Mouse (Mus musculus): Measurements from ENCODE around the gene Fgfr2. TPM values are rescaled to one million over a fixed set of nuclear protein-coding genes. Genes with fewer than 3 reads are reported as not detected.
"Not testable (repeated sequence)": the region's sequence is repeated elsewhere in the genome, so short reads cannot be mapped to it uniquely, and the experiment has no call there.

The Fgfr2 gene
- polyA plus RNA-seq, 1 experiment from 2014 or later: 17.2 TPM

- H3K4me2 ChIP-seq: no peak overlapping the region
- no peak for ATAC-seq (replicated peaks; ENCODE audit: insufficient number of reproducible peaks, insufficient read depth, low FRiP score, low read depth)
- H3K27me3 ChIP-seq: no peaks in the 10 kb centered on the region
- no peak overlapping the region for H3K27ac ChIP-seq
- WGBS: 45% methylated on average over 5 of the region's 5 CpGs
- H3K4me1 ChIP-seq (replicated peaks): peaks cover 7% of the 10 kb centered on the region
- H3K4me3 ChIP-seq: no peak overlapping the region
- H3K36me3 ChIP-seq: no peaks in the 10 kb centered on the region
- no peak overlapping the region for H3K9ac ChIP-seq
- H3K9me3 ChIP-seq (replicated peaks): no peaks in the 10 kb centered on the region
Observed at GRCm38 (mm10) chr7:132506226-132506625, 616.9 kb downstream of the Fgfr2 start.

- not testable (repeated sequence) for H3K27ac ChIP-seq; H3K9ac ChIP-seq; H3K27me3 ChIP-seq; ATAC-seq (replicated peaks; ENCODE audit: insufficient number of reproducible peaks, insufficient read depth, low FRiP score, low read depth); H3K36me3 ChIP-seq; H3K4me1 ChIP-seq (replicated peaks); H3K4me3 ChIP-seq; H3K9me3 ChIP-seq (replicated peaks); H3K4me2 ChIP-seq
Observed at GRCm38 (mm10) chr7:132502445-132502844, 620.7 kb downstream of the Fgfr2 start.

DNA sequence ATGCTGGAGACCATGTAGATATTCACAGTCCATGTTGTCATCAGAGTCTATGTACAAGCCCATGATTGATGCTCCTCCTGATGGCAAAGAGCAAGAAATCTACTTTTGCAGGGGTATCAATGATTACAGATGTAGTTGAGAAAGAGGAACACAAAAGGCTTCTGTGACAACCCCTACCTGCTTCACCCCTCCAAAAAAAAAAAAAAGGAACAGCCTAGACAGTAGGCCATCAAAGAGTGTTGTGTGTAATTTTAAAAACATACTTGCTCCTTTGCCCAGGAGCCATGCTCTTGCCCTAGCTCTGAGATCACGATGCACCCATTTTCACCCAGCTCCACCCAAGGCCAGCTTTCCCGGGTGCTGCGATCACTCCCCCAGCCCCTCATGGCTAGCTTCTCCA is 626.0 kb downstream of the Fgfr2 start:
- no peaks in the 10 kb centered on the region for H3K9me3 ChIP-seq (replicated peaks)
- H3K27me3 ChIP-seq: 0 out of 2 replicates have a peak, but pooled peaks cover 2% of the 10 kb centered on the region
- H3K36me3 ChIP-seq: no peaks in the 10 kb centered on the region
- ATAC-seq (replicated peaks; ENCODE audit: insufficient number of reproducible peaks, insufficient read depth, low FRiP score, low read depth): no peak
- no peak overlapping the region for H3K27ac ChIP-seq
- 0 out of 2 replicates have a peak, but pooled peaks cover 2% of the 10 kb centered on the region for H3K4me1 ChIP-seq (replicated peaks)
- no peak overlapping the region for H3K9ac ChIP-seq
- no peak overlapping the region for H3K4me3 ChIP-seq
- H3K4me2 ChIP-seq: no peak overlapping the region
- WGBS: 94% methylated on average over 3 of the region's 3 CpGs

GRCm38 (mm10) chr7:132494263-132494662 is 628.9 kb downstream of the Fgfr2 start:
- Histone ChIP-seq H3K27me3 (0 out of 2 replicates have a peak, but pooled peaks cover 3% of the 10 kb centered on the region), H3K9ac (no peak overlapping the region), H3K4me3 (no peak overlapping the region), H3K27ac (no peak overlapping the region), H3K9me3 (replicated peaks) (no peaks in the 10 kb centered on the region), H3K4me1 (replicated peaks) (0 out of 2 replicates have a peak, but pooled peaks cover 2% of the 10 kb centered on the region), H3K4me2 (no peak overlapping the region), H3K36me3 (no peaks in the 10 kb centered on the region)
- ATAC-seq (replicated peaks; ENCODE audit: insufficient number of reproducible peaks, insufficient read depth, low FRiP score, low read depth): no peak
- WGBS: 40% methylated on average over 4 of the region's 4 CpGs

DNA sequence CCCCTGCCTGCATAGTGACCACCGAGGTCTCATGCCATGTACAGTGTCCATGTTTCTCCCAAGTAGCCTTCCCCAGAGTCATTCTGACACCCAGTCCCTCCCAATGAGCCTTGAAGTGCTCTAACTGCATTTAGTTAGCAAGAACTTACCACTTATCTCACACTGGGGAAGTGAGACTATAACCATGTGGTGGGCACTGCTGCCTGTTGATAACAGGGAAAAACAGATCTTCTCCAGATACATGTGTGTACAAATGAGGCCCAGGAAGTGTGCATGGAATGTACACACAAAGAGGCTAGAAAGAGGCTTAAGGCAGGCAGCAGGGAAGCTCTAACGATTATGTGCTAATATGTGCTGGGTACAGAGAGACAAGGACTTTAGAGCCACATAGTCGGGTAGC is 629.5 kb downstream of the Fgfr2 start:
- H3K27ac ChIP-seq: no peak overlapping the region
- H3K9ac ChIP-seq: no peak overlapping the region
- 0 out of 2 replicates have a peak, but pooled peaks cover 7% of the 10 kb centered on the region for H3K27me3 ChIP-seq
- H3K4me2 ChIP-seq: no peak overlapping the region
- ATAC-seq (replicated peaks; ENCODE audit: insufficient number of reproducible peaks, insufficient read depth, low FRiP score, low read depth): no peak
- H3K9me3 ChIP-seq (replicated peaks): no peaks in the 10 kb centered on the region
- H3K4me3 ChIP-seq: no peak overlapping the region
- 0 out of 2 replicates have a peak, but pooled peaks cover 2% of the 10 kb centered on the region for H3K4me1 ChIP-seq (replicated peaks)
- WGBS: 57% methylated on average over 3 of the region's 3 CpGs
- H3K36me3 ChIP-seq: no peaks in the 10 kb centered on the region

DNA sequence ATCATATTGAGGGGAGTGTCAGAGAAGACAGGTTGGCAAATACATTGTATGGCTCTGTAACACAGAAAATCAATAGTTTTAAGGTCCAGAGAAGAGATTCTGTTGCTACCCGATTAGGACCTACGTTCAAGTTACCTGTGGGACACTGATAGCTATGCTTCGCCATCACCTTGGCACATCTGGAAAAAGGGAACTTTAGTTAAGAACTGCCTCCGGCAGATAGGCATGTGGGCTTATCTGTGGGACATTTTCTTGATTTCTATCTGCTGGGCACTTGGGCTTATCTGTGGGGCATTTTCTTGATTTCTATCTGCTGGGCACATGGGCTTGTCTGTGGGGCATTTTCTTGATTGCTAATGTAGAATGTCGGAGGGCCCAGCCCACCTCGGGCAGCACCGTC is 631.2 kb downstream of the Fgfr2 start:
- Histone ChIP-seq H3K4me1 (replicated peaks) (0 out of 2 replicates have a peak, but pooled peaks cover 2% of the 10 kb centered on the region), H3K27me3 (0 out of 2 replicates have a peak, but pooled peaks cover 7% of the 10 kb centered on the region), H3K9me3 (replicated peaks) (no peaks in the 10 kb centered on the region), H3K4me3 (no peak overlapping the region), H3K36me3 (no peaks in the 10 kb centered on the region), H3K9ac (no peak overlapping the region), H3K27ac (no peak overlapping the region), H3K4me2 (no peak overlapping the region)
- 88% methylated on average over 7 of the region's 7 CpGs for WGBS
- ATAC-seq (replicated peaks; ENCODE audit: insufficient number of reproducible peaks, insufficient read depth, low FRiP score, low read depth): no peak

GRCm38 (mm10) chr7:132487361-132487760 is 635.8 kb downstream of the Fgfr2 start:
- Histone ChIP-seq H3K4me3 (no peak overlapping the region), H3K9me3 (replicated peaks) (no peaks in the 10 kb centered on the region), H3K27me3 (0 out of 2 replicates have a peak, but pooled peaks cover 4% of the 10 kb centered on the region), H3K4me2 (no peak overlapping the region), H3K36me3 (no peaks in the 10 kb centered on the region), H3K27ac (no peak overlapping the region), H3K4me1 (replicated peaks) (no peaks in the 10 kb centered on the region), H3K9ac (no peak overlapping the region)
- no peak for ATAC-seq (replicated peaks; ENCODE audit: insufficient number of reproducible peaks, insufficient read depth, low FRiP score, low read depth)
- 46% methylated on average over 6 of the region's 6 CpGs for WGBS

GRCm38 (mm10) chr7:132486403-132487178 is 636.6 kb downstream of the Fgfr2 start:
- no peak overlapping the region for H3K4me2 ChIP-seq
- 73% methylated on average over 9 of the region's 9 CpGs for WGBS

GRCm38 (mm10) chr7:132484424-132484823 is 638.7 kb downstream of the Fgfr2 start:
- 51% methylated on average over 5 of the region's 5 CpGs for WGBS
- no peaks in the 10 kb centered on the region for H3K4me1 ChIP-seq (replicated peaks)

More at GRCm38 (mm10) chr7:132486403-132487178, 636.6 kb downstream of the Fgfr2 start:
- H3K36me3 ChIP-seq: no peaks in the 10 kb centered on the region
- H3K9ac ChIP-seq: no peak overlapping the region
- H3K9me3 ChIP-seq (replicated peaks): no peaks in the 10 kb centered on the region
- no peaks in the 10 kb centered on the region for H3K4me1 ChIP-seq (replicated peaks)
- no peak overlapping the region for H3K4me3 ChIP-seq
- H3K27me3 ChIP-seq: 0 out of 2 replicates have a peak, but pooled peaks cover 4% of the 10 kb centered on the region
- no peak overlapping the region for H3K27ac ChIP-seq
- no peak for ATAC-seq (replicated peaks; ENCODE audit: insufficient number of reproducible peaks, insufficient read depth, low FRiP score, low read depth)

GRCm38 (mm10) chr7:132480696-132481306 is 642.3 kb downstream of the Fgfr2 start:
- 55% methylated on average over 4 of the region's 4 CpGs for WGBS
- Histone ChIP-seq H3K4me3 (no peak overlapping the region), H3K9me3 (replicated peaks) (no peaks in the 10 kb centered on the region), H3K36me3 (no peaks in the 10 kb centered on the region), H3K4me1 (replicated peaks) (no peaks in the 10 kb centered on the region), H3K27ac (no peak overlapping the region), H3K9ac (no peak overlapping the region), H3K4me2 (no peak overlapping the region), H3K27me3 (0 out of 2 replicates have a peak, but pooled peaks cover 3% of the 10 kb centered on the region)
- ATAC-seq (replicated peaks; ENCODE audit: insufficient number of reproducible peaks, insufficient read depth, low FRiP score, low read depth): no peak

More at GRCm38 (mm10) chr7:132484424-132484823, 638.7 kb downstream of the Fgfr2 start:
- Histone ChIP-seq H3K4me3 (no peak overlapping the region), H3K27ac (no peak overlapping the region), H3K9ac (no peak overlapping the region), H3K4me2 (no peak overlapping the region), H3K9me3 (replicated peaks) (no peaks in the 10 kb centered on the region), H3K27me3 (0 out of 2 replicates have a peak, but pooled peaks cover 4% of the 10 kb centered on the region), H3K36me3 (no peaks in the 10 kb centered on the region)
- no peak for ATAC-seq (replicated peaks; ENCODE audit: insufficient number of reproducible peaks, insufficient read depth, low FRiP score, low read depth)

DNA sequence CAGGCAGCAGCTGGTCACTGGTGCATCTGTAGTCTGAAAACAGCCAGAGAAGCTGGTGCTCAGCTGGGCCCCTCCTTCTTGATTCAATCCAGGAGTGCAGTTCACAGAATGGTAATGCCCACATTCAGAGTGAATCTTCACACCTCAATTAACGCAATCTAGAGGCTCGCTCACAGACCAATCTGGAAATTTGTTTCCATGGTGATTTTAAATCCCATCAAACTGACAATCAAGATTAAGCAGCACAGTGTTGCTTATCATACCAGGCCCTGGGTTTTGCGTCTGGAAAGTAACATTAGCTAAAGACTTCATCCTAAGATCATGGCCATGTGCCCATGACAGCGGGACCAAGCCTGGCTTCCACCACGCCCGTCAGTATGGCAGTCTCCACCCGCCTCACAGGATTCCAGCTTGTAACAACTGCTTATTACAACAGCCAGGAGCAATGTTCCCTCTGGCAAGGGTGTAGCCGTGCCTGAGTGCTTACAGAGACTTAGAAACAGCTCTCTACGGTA is 644.8 kb downstream of the Fgfr2 start:
- Histone ChIP-seq H3K4me1 (replicated peaks) (no peaks in the 10 kb centered on the region), H3K9me3 (replicated peaks) (no peaks in the 10 kb centered on the region), H3K4me3 (no peak overlapping the region), H3K36me3 (no peaks in the 10 kb centered on the region), H3K9ac (no peak overlapping the region), H3K27ac (no peak overlapping the region), H3K4me2 (no peak overlapping the region), H3K27me3 (0 out of 2 replicates have a peak, but pooled peaks cover 3% of the 10 kb centered on the region)
- WGBS: 70% methylated on average over 9 of the region's 9 CpGs
- ATAC-seq (replicated peaks; ENCODE audit: insufficient number of reproducible peaks, insufficient read depth, low FRiP score, low read depth): no peak
